Mouse (Mus musculus): ENCODE results near the gene Zbtb46.

DNA sequence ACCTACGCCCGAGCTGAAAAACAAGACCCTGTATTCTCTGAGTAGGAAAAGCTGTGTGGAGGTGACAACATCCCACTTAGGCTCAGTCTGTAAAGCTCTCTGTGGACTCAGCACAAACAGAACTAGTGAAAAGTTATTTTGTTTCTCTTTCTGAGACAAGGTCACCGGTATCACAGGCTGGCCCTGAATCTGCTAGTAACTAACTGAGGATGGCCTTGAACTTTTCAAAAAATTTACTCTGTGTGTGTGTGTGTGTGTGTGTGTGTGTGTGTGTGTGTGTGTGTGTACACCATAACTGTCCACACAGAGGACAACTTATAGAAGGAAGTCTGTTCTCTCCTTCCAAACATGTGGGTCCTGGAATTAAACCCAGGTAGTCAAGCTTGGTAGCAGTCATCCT is 65.1 kb downstream of the Zbtb46 start:
- TF ChIP-seq CTCF (conservative IDR thresholded peaks at IDR 0.05; ENCODE audit: insufficient read depth, insufficient read length, low read depth, low read length) (no peak), POLR2A (IDR thresholded peaks at IDR 0.05; ENCODE audit: low read depth, low read length) (no peak)

Data from kidney, adult 2 months (tissue).